Mouse (Mus musculus) testis, adult 2 months (tissue): Measurements from ENCODE around the gene Nfib.

Experiments
- CTCF ChIP-seq: fragments of 200-500 bp; IDR thresholded peaks from 2 replicates; pipeline ENCODE4 v1.5.1; 2012; ENCODE audit warnings: low read depth, mild to moderate bottlenecking, inconsistent platforms, low read length, moderate library complexity; ENCODE audit not compliant: control insufficient read depth, insufficient read depth, insufficient replicate concordance
- POLR2A ChIP-seq: fragments of 200-500 bp; IDR thresholded peaks from 2 replicates; pipeline ENCODE4 v1.6.1; 2012; ENCODE audit warnings: low read depth, mild to moderate bottlenecking, inconsistent platforms, low read length, moderate library complexity; ENCODE audit not compliant: control insufficient read depth

DNA sequence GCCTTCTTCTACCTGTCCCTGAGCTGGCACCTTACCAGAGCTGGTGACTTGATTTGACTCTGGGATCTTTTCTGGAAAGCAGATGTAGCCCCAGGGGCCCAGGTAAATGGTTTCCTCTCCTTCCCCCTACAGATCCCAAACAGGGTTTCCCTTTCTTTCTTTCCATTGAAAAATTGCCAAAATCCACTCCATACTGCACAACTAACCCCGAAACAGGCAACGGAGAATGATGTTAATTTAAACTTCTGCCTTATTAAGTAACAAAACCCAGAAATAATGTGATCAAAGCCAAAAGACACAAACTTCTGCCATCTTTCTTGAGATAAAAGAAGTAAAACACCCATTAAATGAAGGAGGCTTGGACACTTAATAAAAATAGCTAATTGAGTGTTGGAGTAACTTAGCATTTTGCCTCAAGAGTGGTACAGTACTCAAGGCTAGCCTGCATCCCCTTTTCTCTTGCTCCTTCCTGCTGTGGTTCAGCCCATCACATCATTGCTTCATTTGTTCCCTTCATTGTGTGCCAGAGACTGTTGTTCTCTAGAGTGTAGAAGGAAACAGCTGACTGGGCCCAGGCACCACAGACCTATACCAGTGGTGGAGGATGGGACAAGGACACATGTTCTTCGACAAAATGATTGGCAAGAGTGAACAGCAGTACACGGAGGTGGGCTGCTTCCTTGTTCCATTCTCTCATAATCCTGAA is 432.3 kb downstream of the Nfib start:
- no peak for TF ChIP-seq CTCF
- TF ChIP-seq POLR2A, result no peak
